Mouse (Mus musculus) intestine, embryonic 14.5 days (tissue): Measurements from ENCODE around the gene Pdia6. TPM values are rescaled to one million over a fixed set of nuclear protein-coding genes. Genes with fewer than 3 reads are reported as not detected.
A peak's percentile ranks its signal among the peaks of the same experiment; 100 is the strongest.

ENCODE experiments used
- ATAC-seq: fragments of 200-750 bp; cut with Nextera tagmentation; replicated peaks from 2 replicates; pipeline ENCODE4 v1.8.0; 2017; ENCODE audit warnings: low read depth, moderate number of reproducible peaks, moderate TSS enrichment, moderate library complexity; ENCODE audit not compliant: low FRiP score, low TSS enrichment
- DNase-seq: peaks from one replicate; pipeline ENCODE4 v3.0.0-alpha.2; 2018; ENCODE audit warnings: low spot score
- H3K27ac ChIP-seq: fragments of 300-500 bp; sonication (generic); 2 replicates; pipeline ENCODE4 v1.5.1; 2014; ENCODE audit warnings: low read depth, mild to moderate bottlenecking, control low read depth
- H3K27me3 ChIP-seq: fragments of 300-500 bp; sonication (generic); replicated peaks from 2 replicates; pipeline ENCODE4 v1.6.1; 2014; ENCODE audit warnings: low read length, control low read depth; ENCODE audit not compliant: control insufficient read depth, insufficient read depth
- H3K36me3 ChIP-seq: fragments of 300-500 bp; sonication (generic); 2 replicates; pipeline ENCODE4 v1.6.1; 2014; ENCODE audit warnings: low read length, control low read depth; ENCODE audit not compliant: control insufficient read depth, insufficient read depth
- H3K4me1 ChIP-seq: fragments of 300-500 bp; sonication (generic); replicated peaks from 2 replicates; pipeline ENCODE4 v1.6.1; 2014; ENCODE audit warnings: low read length, control low read depth, mixed read lengths; ENCODE audit not compliant: control insufficient read depth, insufficient read depth
- H3K4me2 ChIP-seq: fragments of 300-500 bp; sonication (generic); 2 replicates; pipeline ENCODE4 v1.6.1; 2014; ENCODE audit warnings: low read length
- H3K4me3 ChIP-seq: fragments of 300-500 bp; sonication (generic); 2 replicates; pipeline ENCODE4 v1.5.1; 2014; ENCODE audit warnings: low read depth, low read length, control low read depth, mixed read lengths
- H3K9ac ChIP-seq: fragments of 300-500 bp; sonication (generic); 2 replicates; pipeline ENCODE4 v1.6.1; 2014; ENCODE audit warnings: mild to moderate bottlenecking, low read length
- H3K9me3 ChIP-seq: fragments of 300-500 bp; sonication (generic); 2 replicates; pipeline ENCODE4 v1.6.1; 2016; ENCODE audit warnings: low read length, control low read depth; ENCODE audit not compliant: control insufficient read depth
- WGBS: fragments of 180-500 bp; shearing (Covaris S2); extraction: QIAGEN DNeasy Blood & Tissue Kit; methylation state at CpG from one replicate; pipeline ENCODE4 v1.1.7; 2014; 5-methylcytosine and 5-hydroxymethylcytosine counted together
- polyA plus RNA-seq: library from polyadenylated mRNA; unstranded; fragments of >200 nt; fragmentation: Nextera tagmentation; extraction: Ambion mirVana; gene quantifications from 2 replicates; pipeline ENCODE4 v1.2.1, GENCODE M21; 2014

Pdia6 gene
- polyA plus RNA-seq, 1 experiment from 2014 or later = 525 TPM

DNA sequence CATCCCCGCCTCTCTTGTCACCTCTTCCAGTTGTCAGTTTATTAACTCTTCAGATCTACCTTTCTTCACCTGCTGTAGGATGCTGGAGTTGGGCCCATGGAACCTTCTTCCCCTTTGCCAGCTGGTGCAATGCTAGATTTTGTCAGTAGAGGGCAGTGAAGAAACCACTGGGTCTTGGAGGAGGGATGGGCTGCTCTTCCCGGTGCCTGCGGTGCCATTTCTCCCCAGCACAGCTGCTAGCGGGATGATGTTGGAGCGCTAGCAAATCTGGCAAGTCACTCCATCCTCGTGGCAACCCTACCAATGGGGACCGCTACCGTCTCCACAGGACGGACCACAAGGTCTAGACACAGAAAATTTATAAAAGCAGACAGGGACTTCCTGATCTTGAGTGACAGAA is 13.3 kb upstream of the Pdia6 start:
- no peak overlapping the region for H3K4me3 ChIP-seq
- peaks cover 14% of the 10 kb centered on the region; the same call in 1 of the 2 replicates for H3K27me3 ChIP-seq
- no peaks in the 10 kb centered on the region for H3K9me3 ChIP-seq
- no peak overlapping the region for H3K9ac ChIP-seq
- H3K4me2 ChIP-seq = peak overlapping the region; percentile 30; the same call in 1 of the 2 replicates
- ATAC-seq (no peak), DNase-seq (peak; percentile 82)
- no peak overlapping the region for H3K27ac ChIP-seq
- no peaks in the 10 kb centered on the region for H3K4me1 ChIP-seq
- 8% methylated on average over 9 of the region's 9 CpGs for WGBS
- no peaks in the 10 kb centered on the region for H3K36me3 ChIP-seq

DNA sequence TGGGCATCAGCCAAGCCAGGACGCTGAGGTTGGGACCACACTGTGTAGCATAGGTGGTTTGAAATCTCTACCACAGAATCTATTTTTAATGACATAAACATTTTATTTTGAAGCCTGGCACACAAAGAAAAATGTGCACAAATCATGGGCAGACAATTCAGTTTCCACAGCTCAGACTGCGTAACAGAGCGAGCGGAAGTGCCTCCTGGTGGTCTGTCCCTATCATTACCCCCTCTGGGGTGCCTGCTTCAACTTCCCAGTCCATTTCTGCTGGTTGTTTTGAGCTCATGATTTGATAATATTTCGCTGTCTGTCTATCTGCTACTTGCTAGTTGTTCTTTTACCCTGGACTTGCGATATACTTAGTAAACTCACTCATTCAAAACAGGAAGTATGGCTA is 10.7 kb upstream of the Pdia6 start:
- Histone ChIP-seq H3K36me3 (no peaks in the 10 kb centered on the region), H3K9ac (no peak overlapping the region), H3K4me1 (no peaks in the 10 kb centered on the region), H3K4me2 (no peak overlapping the region), H3K4me3 (no peak overlapping the region), H3K27me3 (peaks cover 14% of the 10 kb centered on the region; the same call in 1 of the 2 replicates), H3K9me3 (no peaks in the 10 kb centered on the region), H3K27ac (no peak overlapping the region)
- WGBS = 84% methylated on average over 6 of the region's 6 CpGs
- ATAC-seq = no peak
- no peak for DNase-seq

DNA sequence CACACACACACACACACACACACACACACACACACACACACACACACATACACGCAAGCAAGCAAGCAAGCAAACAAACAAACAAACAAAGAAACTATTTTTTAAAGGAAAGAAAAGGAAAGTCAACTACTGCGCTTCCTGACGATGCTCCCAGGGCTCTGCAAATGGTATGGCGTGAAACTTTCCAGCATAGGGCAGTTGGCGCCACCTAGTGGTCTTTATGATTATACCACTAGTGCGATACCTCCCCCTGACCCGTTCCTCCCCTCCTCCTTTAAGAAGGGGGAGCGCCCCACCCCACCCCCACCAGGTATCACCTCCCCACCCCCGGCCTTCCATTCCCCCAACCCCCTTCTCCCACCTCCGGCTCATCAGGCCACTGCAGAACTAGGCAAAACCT is 9.4 kb upstream of the Pdia6 start:
- Histone ChIP-seq H3K9me3 (no peaks in the 10 kb centered on the region), H3K9ac (no peak overlapping the region), H3K4me1 (no peaks in the 10 kb centered on the region), H3K27ac (no peak overlapping the region), H3K36me3 (no peaks in the 10 kb centered on the region), H3K27me3 (peaks cover 14% of the 10 kb centered on the region; the same call in 1 of the 2 replicates), H3K4me2 (no peak overlapping the region), H3K4me3 (no peak overlapping the region)
- WGBS = 8% methylated on average over 9 of the region's 10 CpGs
- DNase-seq (peak; percentile 73), ATAC-seq (peak; percentile 68; the same call in 1 of the 2 replicates)

DNA sequence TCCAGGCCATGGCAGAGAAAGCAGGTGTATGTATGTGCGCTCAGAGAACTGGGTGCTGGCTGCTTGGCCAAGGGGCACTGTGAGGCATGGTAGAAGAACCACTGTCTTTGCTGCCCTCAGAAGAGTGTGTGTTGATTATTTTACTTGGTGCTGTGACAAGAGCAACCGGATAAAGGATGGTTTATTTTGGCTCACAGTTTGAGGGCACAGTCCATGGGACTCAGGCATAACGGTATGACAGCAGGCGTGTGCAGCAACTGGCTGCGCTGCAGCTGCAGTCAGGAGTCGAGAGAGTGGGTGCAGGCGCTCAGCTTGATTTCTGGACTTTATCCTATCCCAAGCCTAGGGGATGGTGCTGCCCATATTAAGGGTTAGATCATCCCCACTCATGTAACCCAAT is 7.9 kb upstream of the Pdia6 start:
- H3K27me3 ChIP-seq = peaks cover 11% of the 10 kb centered on the region; the same call in 1 of the 2 replicates
- H3K4me2 ChIP-seq = no peak overlapping the region
- 91% methylated on average over 7 of the region's 7 CpGs for WGBS
- ATAC-seq (no peak), DNase-seq (no peak)
- no peak overlapping the region for H3K27ac ChIP-seq
- H3K4me3 ChIP-seq = no peak overlapping the region
- no peaks in the 10 kb centered on the region for H3K4me1 ChIP-seq
- H3K36me3 ChIP-seq = no peaks in the 10 kb centered on the region
- H3K9ac ChIP-seq = no peak overlapping the region
- no peaks in the 10 kb centered on the region for H3K9me3 ChIP-seq

DNA sequence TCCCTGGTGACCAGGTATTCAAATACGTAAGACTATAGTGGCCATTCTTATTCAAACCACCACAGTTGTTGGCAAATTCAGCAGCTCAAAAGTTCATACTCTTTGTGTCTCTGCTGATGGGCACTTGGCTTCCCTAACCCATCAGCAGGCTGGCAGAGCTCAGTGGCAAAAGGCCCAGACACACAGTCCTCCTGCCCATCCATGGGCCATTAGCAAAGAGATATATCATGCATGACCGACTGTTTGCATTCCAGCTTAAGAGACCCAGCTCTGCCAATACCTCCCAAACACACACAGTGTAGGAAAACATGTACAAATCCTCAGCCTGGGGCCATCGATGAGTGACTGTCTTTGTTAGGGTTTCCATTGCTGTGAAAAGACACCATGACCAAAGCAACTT is 5.3 kb upstream of the Pdia6 start:
- WGBS = 86% methylated on average over 3 of the region's 3 CpGs
- no peak overlapping the region for H3K9ac ChIP-seq

DNA sequence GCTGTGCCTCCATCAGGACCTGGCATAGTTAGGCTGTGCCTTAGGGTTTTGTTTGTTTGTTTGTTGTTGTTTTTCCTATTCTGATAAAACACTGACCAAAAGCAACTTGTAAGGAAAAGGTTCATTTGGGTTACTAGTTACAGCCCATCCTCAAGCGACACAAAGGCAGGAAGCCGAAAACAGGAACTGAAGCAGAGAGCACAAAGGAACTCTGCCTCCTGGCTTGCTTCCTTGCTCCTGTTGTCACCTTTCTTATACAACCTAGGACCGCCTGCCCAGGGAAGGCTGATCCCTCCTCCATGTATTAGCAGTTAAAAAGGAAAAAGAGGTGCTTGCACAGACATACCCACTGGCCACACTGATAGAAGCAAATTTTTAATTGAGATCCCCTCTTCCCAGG is 2.5 kb upstream of the Pdia6 start:
- Histone ChIP-seq H3K27me3 (no peaks in the 10 kb centered on the region), H3K4me3 (no peak overlapping the region), H3K36me3 (peaks cover 8% of the 10 kb centered on the region; the same call in 1 of the 2 replicates), H3K9me3 (no peaks in the 10 kb centered on the region), H3K4me2 (no peak overlapping the region), H3K9ac (no peak overlapping the region), H3K27ac (no peak overlapping the region), H3K4me1 (peaks cover 11% of the 10 kb centered on the region)
- WGBS = 78% methylated on average over 3 of the region's 3 CpGs
- ATAC-seq (no peak), DNase-seq (no peak)

More for the DNA sequence above, 5.3 kb upstream of the Pdia6 start:
- DNase-seq (no peak), ATAC-seq (no peak)
- Histone ChIP-seq H3K4me1 (no peaks in the 10 kb centered on the region), H3K4me2 (no peak overlapping the region), H3K27me3 (no peaks in the 10 kb centered on the region), H3K27ac (no peak overlapping the region), H3K4me3 (no peak overlapping the region), H3K36me3 (no peaks in the 10 kb centered on the region), H3K9me3 (no peaks in the 10 kb centered on the region)

DNA sequence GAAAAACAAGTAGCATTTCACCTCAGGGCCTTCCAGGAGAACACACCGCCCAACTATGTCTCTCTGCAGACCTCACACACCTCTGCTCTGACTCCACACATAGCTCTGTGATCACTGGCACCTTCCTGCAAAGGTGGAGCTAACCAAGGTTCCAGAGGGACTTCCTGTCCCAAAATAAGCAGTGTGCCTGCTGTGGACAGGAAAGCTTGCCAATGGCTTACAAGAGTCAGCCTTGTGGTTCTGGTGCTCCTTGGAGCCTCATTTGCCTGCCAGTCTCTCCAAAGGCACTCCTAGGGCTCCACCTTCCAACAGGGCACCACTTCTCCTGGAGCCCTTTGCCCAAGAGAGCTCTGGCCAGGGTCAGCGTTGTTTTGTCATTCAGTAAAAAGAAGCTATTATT is 1.5 kb upstream of the Pdia6 start:
- DNase-seq (no peak), ATAC-seq (no peak)
- Histone ChIP-seq H3K9me3 (no peaks in the 10 kb centered on the region), H3K4me2 (no peak overlapping the region), H3K36me3 (peaks cover 16% of the 10 kb centered on the region; the same call in 1 of the 2 replicates), H3K9ac (no peak overlapping the region), H3K27me3 (no peaks in the 10 kb centered on the region), H3K4me1 (peaks cover 11% of the 10 kb centered on the region), H3K4me3 (no peak overlapping the region), H3K27ac (no peak overlapping the region)
- 86% methylated on average over 2 of the region's 2 CpGs for WGBS

DNA sequence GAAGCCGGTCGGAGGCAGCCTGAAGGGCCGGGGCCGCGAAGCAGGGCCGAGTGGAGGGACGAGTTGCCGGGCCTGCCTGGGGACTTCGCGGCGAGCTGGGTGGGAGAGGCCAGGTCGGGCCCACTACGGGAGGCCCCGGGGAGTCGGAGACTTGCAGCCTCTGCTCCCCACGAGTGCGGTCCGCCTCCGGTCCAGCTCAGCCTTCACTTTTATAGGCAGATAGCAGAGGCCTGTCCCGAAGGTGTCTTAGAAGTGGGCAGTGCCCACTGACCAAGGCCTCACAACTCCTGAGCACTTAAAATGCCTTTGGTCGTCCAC is 287 bp downstream of the Pdia6 start:
- DNase-seq = no peak
- no peaks in the 10 kb centered on the region for H3K27me3 ChIP-seq
- WGBS = under 1% methylated on average over 21 of the region's 21 CpGs
- H3K9me3 ChIP-seq = no peaks in the 10 kb centered on the region
- peak overlapping the region; percentile 60; the same call in 1 of the 2 replicates for H3K27ac ChIP-seq
- peak overlapping the region; percentile 75 for H3K4me2 ChIP-seq
- peak overlapping the region; percentile 68 for H3K4me3 ChIP-seq
- peaks cover 11% of the 10 kb centered on the region for H3K4me1 ChIP-seq
- H3K36me3 ChIP-seq = peaks cover 30% of the 10 kb centered on the region
- ATAC-seq = peak; percentile 77; the same call in 1 of the 2 replicates
- H3K9ac ChIP-seq = peak overlapping the region; percentile 89

DNA sequence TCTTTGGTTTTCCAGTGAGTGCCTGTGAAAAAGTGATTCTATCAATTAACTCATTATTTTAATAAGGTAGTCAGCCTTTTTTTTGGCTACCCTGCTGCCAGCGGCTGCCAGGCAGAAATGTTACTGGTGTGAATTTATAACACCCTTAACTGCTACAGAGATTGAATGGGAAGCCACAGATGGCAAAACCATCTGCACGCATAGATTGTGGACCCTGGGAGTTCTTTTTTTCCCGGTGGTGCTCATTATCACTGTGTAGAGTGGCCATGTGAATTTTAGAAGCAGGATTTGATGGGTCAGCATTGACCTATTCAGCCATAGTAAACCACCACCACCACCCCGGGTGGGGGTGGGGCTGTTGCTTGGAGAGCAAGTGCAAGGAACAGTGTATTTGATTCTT is 971 bp downstream of the Pdia6 start:
- no peaks in the 10 kb centered on the region for H3K27me3 ChIP-seq
- peaks cover 37% of the 10 kb centered on the region for H3K36me3 ChIP-seq
- peak overlapping the region; percentile 75 for H3K4me2 ChIP-seq
- peaks cover 11% of the 10 kb centered on the region for H3K4me1 ChIP-seq
- H3K9ac ChIP-seq = peak overlapping the region; percentile 89
- WGBS = 20% methylated on average over 4 of the region's 4 CpGs
- DNase-seq (no peak), ATAC-seq (no peak)
- no peaks in the 10 kb centered on the region for H3K9me3 ChIP-seq
- peak overlapping the region; percentile 68 for H3K4me3 ChIP-seq
- H3K27ac ChIP-seq = no peak overlapping the region
